Mouse (Mus musculus): ENCODE measurements around the gene Dap. TPM values are rescaled to one million over a fixed set of nuclear protein-coding genes. Genes with fewer than 3 reads are reported as not detected.

Dap gene
- polyA plus RNA-seq, 1 experiment from 2014 or later, result 148 TPM

- H3K4me1 ChIP-seq (ENCODE audit: insufficient read depth, low read depth, low read length), result no peaks in the 10 kb centered on the region
- no peak for ATAC-seq
- TF ChIP-seq CTCF (IDR thresholded peaks at IDR 0.05), result no peak
- no peak for TF ChIP-seq EP300 (IDR thresholded peaks at IDR 0.05)
Observed at GRCm38 (mm10) chr15:31282353-31282752, 58.2 kb downstream of the Dap start.

GRCm38 (mm10) chr15:31284142-31284541, 60.0 kb downstream of the Dap start:
- H3K4me3 ChIP-seq (ENCODE audit: low read depth, low read length), result no peak overlapping the region
- DNase-seq (ENCODE audit: low spot score) (no peak), ATAC-seq (no peak)
- no peak overlapping the region for H3K9ac ChIP-seq (replicated peaks; ENCODE audit: low read depth)
- no peaks in the 10 kb centered on the region for H3K36me3 ChIP-seq (ENCODE audit: insufficient read depth, low read length)
- WGBS, result 67% methylated on average over 5 of the region's 5 CpGs
- no peak overlapping the region for H3K4me2 ChIP-seq (replicated peaks; ENCODE audit: low read depth, low read length)
- H3K27ac ChIP-seq (ENCODE audit: low read length), result no peak overlapping the region
- no peaks in the 10 kb centered on the region for H3K9me3 ChIP-seq (ENCODE audit: low read length)
- TF ChIP-seq CTCF (IDR thresholded peaks at IDR 0.05) (peak; percentile 59), EP300 (IDR thresholded peaks at IDR 0.05) (no peak)
- H3K4me1 ChIP-seq (ENCODE audit: insufficient read depth, low read depth, low read length), result no peaks in the 10 kb centered on the region
- no peaks in the 10 kb centered on the region for H3K27me3 ChIP-seq (replicated peaks; ENCODE audit: insufficient read depth, low read length)

More at GRCm38 (mm10) chr15:31282353-31282752, 58.2 kb downstream of the Dap start:
- H3K9ac ChIP-seq (replicated peaks; ENCODE audit: low read depth), result no peak overlapping the region
- 74% methylated on average over 3 of the region's 3 CpGs for WGBS
- H3K36me3 ChIP-seq (ENCODE audit: insufficient read depth, low read length), result no peaks in the 10 kb centered on the region
- H3K4me2 ChIP-seq (replicated peaks; ENCODE audit: low read depth, low read length), result no peak overlapping the region
- no peak overlapping the region for H3K27ac ChIP-seq (ENCODE audit: low read length)
- no peaks in the 10 kb centered on the region for H3K27me3 ChIP-seq (replicated peaks; ENCODE audit: insufficient read depth, low read length)
- no peak overlapping the region for H3K4me3 ChIP-seq (ENCODE audit: low read depth, low read length)
- H3K9me3 ChIP-seq (ENCODE audit: low read length), result no peaks in the 10 kb centered on the region
- DNase-seq (ENCODE audit: low spot score), result no peak

DNA sequence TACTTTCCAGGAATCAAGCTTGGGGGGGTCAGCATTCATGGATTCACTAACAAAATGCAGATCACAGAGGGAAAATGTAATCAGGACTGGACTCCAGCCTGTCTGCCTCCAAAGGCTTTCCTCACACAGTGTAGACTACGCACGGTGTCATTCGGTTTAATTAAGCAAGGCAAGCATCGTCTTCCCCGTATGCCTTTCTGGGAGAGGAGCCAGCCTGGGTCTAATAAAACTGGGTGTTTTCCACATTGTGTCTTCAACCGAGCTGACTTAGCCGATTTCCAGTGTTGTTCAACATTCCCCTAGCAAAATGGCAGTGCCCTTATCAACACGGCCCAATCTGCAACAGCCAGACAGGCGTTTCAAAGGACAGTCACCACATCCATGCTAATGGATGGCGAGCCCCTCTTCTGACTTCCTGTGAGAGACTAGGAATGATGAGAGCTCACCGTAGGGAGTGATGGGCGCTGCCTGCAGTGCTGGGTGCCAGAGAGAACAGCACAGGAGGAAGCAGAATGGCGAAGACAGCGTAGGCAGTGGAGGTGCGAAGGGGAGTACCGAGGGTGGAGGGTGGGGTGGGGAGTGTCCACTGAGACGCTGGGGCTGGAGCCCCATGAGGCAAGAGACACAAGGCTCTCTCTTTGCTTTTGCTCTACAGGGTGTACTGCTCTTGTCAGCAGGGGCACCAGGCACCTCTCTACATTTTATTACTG, 61.0 kb downstream of the Dap start:
- no peak overlapping the region for H3K4me3 ChIP-seq (ENCODE audit: low read depth, low read length)
- H3K4me1 ChIP-seq (ENCODE audit: insufficient read depth, low read depth, low read length), result no peaks in the 10 kb centered on the region
- ATAC-seq (no peak), DNase-seq (ENCODE audit: low spot score) (no peak)
- TF ChIP-seq EP300 (IDR thresholded peaks at IDR 0.05) (no peak), CTCF (IDR thresholded peaks at IDR 0.05) (no peak)
- H3K27me3 ChIP-seq (replicated peaks; ENCODE audit: insufficient read depth, low read length), result no peaks in the 10 kb centered on the region
- H3K9me3 ChIP-seq (ENCODE audit: low read length), result no peaks in the 10 kb centered on the region
- H3K4me2 ChIP-seq (replicated peaks; ENCODE audit: low read depth, low read length), result no peak overlapping the region
- no peaks in the 10 kb centered on the region for H3K36me3 ChIP-seq (ENCODE audit: insufficient read depth, low read length)
- H3K27ac ChIP-seq (ENCODE audit: low read length), result no peak overlapping the region
- WGBS, result 68% methylated on average over 17 of the region's 17 CpGs
- H3K9ac ChIP-seq (replicated peaks; ENCODE audit: low read depth), result no peak overlapping the region

- H3K27me3 ChIP-seq (replicated peaks; ENCODE audit: insufficient read depth, low read length), result no peaks in the 10 kb centered on the region
- H3K9me3 ChIP-seq (ENCODE audit: low read length), result no peaks in the 10 kb centered on the region
- no peak overlapping the region for H3K4me3 ChIP-seq (ENCODE audit: low read depth, low read length)
- TF ChIP-seq EP300 (IDR thresholded peaks at IDR 0.05), result no peak
- no peak for TF ChIP-seq CTCF (IDR thresholded peaks at IDR 0.05)
- H3K36me3 ChIP-seq (ENCODE audit: insufficient read depth, low read length), result no peaks in the 10 kb centered on the region
- WGBS, result 86% methylated on average over 3 of the region's 3 CpGs
- no peaks in the 10 kb centered on the region for H3K4me1 ChIP-seq (ENCODE audit: insufficient read depth, low read depth, low read length)
- H3K9ac ChIP-seq (replicated peaks; ENCODE audit: low read depth), result no peak overlapping the region
- ATAC-seq (no peak), DNase-seq (ENCODE audit: low spot score) (no peak)
- H3K4me2 ChIP-seq (replicated peaks; ENCODE audit: low read depth, low read length), result no peak overlapping the region
- H3K27ac ChIP-seq (ENCODE audit: low read length), result no peak overlapping the region
Observed at GRCm38 (mm10) chr15:31285695-31286094, 61.6 kb downstream of the Dap start.

GRCm38 (mm10) chr15:31292627-31293026, 68.5 kb downstream of the Dap start:
- no peak overlapping the region for H3K9ac ChIP-seq (replicated peaks; ENCODE audit: low read depth)
- ATAC-seq, result peak; percentile 5; the same call in 1 of the 2 replicates
- peaks cover 12% of the 10 kb centered on the region for H3K27me3 ChIP-seq (replicated peaks; ENCODE audit: insufficient read depth, low read length)
- no peak overlapping the region for H3K27ac ChIP-seq (ENCODE audit: low read length)
- WGBS, result 19% methylated on average over 3 of the region's 3 CpGs
- no peak overlapping the region for H3K4me2 ChIP-seq (replicated peaks; ENCODE audit: low read depth, low read length)
- H3K9me3 ChIP-seq (ENCODE audit: low read length), result no peaks in the 10 kb centered on the region
- no peaks in the 10 kb centered on the region for H3K4me1 ChIP-seq (ENCODE audit: insufficient read depth, low read depth, low read length)
- no peak for TF ChIP-seq EP300 (IDR thresholded peaks at IDR 0.05)
- TF ChIP-seq CTCF (IDR thresholded peaks at IDR 0.05), result no peak
- no peak overlapping the region for H3K4me3 ChIP-seq (ENCODE audit: low read depth, low read length)
- DNase-seq (ENCODE audit: low spot score), result no peak
- H3K36me3 ChIP-seq (ENCODE audit: insufficient read depth, low read length), result no peaks in the 10 kb centered on the region

- H3K4me2 ChIP-seq (replicated peaks; ENCODE audit: low read depth, low read length), result no peak overlapping the region
- peaks cover 16% of the 10 kb centered on the region for H3K27me3 ChIP-seq (replicated peaks; ENCODE audit: insufficient read depth, low read length)
- no peaks in the 10 kb centered on the region for H3K36me3 ChIP-seq (ENCODE audit: insufficient read depth, low read length)
- TF ChIP-seq CTCF (IDR thresholded peaks at IDR 0.05) (no peak), EP300 (IDR thresholded peaks at IDR 0.05) (no peak)
- H3K9me3 ChIP-seq (ENCODE audit: low read length), result no peaks in the 10 kb centered on the region
- H3K9ac ChIP-seq (replicated peaks; ENCODE audit: low read depth), result no peak overlapping the region
- ATAC-seq (no peak), DNase-seq (ENCODE audit: low spot score) (no peak)
- no peaks in the 10 kb centered on the region for H3K4me1 ChIP-seq (ENCODE audit: insufficient read depth, low read depth, low read length)
- 20% methylated on average over 2 of the region's 2 CpGs for WGBS
- no peak overlapping the region for H3K4me3 ChIP-seq (ENCODE audit: low read depth, low read length)
- H3K27ac ChIP-seq (ENCODE audit: low read length), result no peak overlapping the region
Observed at GRCm38 (mm10) chr15:31294311-31294710, 70.2 kb downstream of the Dap start.

All from lung, postnatal 0 days (tissue).